Mouse (Mus musculus) liver, adult 2 months (tissue): ENCODE data around the gene Capn1.

ENCODE experiments used
- CTCF ChIP-seq: fragments of 200-500 bp; IDR thresholded peaks from 2 replicates; pipeline ENCODE4 v1.5.1; 2011; ENCODE audit warnings: low read depth, low read length, control low read depth
- POLR2A ChIP-seq: fragments of 200-500 bp; IDR thresholded peaks from 2 replicates; pipeline ENCODE4 v1.6.1; 2011; ENCODE audit warnings: low read length, control low read depth; ENCODE audit not compliant: insufficient read depth; ENCODE audit errors: extremely low read depth

DNA sequence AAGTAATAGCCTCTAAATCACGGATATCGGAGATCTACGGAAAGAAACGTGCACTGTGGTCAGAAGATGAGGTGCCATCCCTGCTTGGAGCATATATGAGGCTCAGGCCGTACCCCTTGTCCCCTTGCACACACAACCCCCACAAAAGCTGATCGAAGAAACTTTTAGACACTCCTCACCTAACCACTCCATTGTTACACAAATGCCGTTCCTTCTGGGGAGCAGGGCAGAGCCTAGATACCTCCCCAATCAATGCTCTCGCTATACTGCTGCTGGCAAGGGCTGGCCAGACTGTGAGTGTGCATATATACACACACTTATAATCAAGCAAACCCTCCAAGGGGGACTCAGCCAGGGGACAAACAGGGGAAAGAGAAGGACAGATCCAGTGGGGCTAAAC, 6.6 kb downstream of the Capn1 start:
- TF ChIP-seq POLR2A (no peak), CTCF (no peak)
